Mouse (Mus musculus): ENCODE measurements around the gene Arid1a.
A peak's percentile ranks its signal among the peaks of the same experiment; 100 is the strongest.

Gene Arid1a

GRCm38 (mm10) chr4:133729541-133730093 lies 27.0 kb downstream of the Arid1a start:
- peak; percentile 51 to 58 for DNase-seq

GRCm38 (mm10) chr4:133729007-133729406 lies 27.6 kb downstream of the Arid1a start:
- DNase-seq, result no peak

GRCm38 (mm10) chr4:133728256-133728655 lies 28.3 kb downstream of the Arid1a start:
- no peak for DNase-seq

- DNase-seq, result no peak
Observed at GRCm38 (mm10) chr4:133725706-133726105, 30.9 kb downstream of the Arid1a start.

GRCm38 (mm10) chr4:133719791-133720190 lies 36.8 kb downstream of the Arid1a start:
- DNase-seq, result no peak

- no peak for DNase-seq
Observed at GRCm38 (mm10) chr4:133712755-133713154, 43.8 kb downstream of the Arid1a start.

- no peak for DNase-seq
Observed at GRCm38 (mm10) chr4:133711307-133712076, 45.1 kb downstream of the Arid1a start.

GRCm38 (mm10) chr4:133709395-133709794 lies 47.2 kb downstream of the Arid1a start:
- no peak for DNase-seq

GRCm38 (mm10) chr4:133707464-133707863 lies 49.1 kb downstream of the Arid1a start:
- no peak for DNase-seq

GRCm38 (mm10) chr4:133706956-133707355 lies 49.6 kb downstream of the Arid1a start:
- DNase-seq, result peak; percentile 70 to 74

GRCm38 (mm10) chr4:133705062-133705461 lies 51.5 kb downstream of the Arid1a start:
- no peak for DNase-seq

- DNase-seq, result no peak
Observed at GRCm38 (mm10) chr4:133700905-133701368, 55.6 kb downstream of the Arid1a start.

GRCm38 (mm10) chr4:133695363-133695762 lies 61.2 kb downstream of the Arid1a start:
- DNase-seq, result no peak

- DNase-seq, result no peak
Observed at GRCm38 (mm10) chr4:133690252-133690651, 66.3 kb downstream of the Arid1a start.

GRCm38 (mm10) chr4:133688417-133689067 lies 68.0 kb downstream of the Arid1a start:
- no peak for DNase-seq

- no peak for DNase-seq
Observed at GRCm38 (mm10) chr4:133687126-133687525, 69.4 kb downstream of the Arid1a start.

- DNase-seq, result no peak
Observed at GRCm38 (mm10) chr4:133686512-133686911, 70.1 kb downstream of the Arid1a start.

- DNase-seq, result no peak
Observed at GRCm38 (mm10) chr4:133680206-133680786, 76.3 kb downstream of the Arid1a start.

GRCm38 (mm10) chr4:133679629-133680028 lies 76.9 kb downstream of the Arid1a start:
- peak in 1 of 2 experiments; percentile 37 for DNase-seq

GRCm38 (mm10) chr4:133677266-133677665 lies 79.3 kb downstream of the Arid1a start:
- DNase-seq, result no peak

GRCm38 (mm10) chr4:133676189-133676588 lies 80.4 kb downstream of the Arid1a start:
- DNase-seq, result no peak

GRCm38 (mm10) chr4:133675594-133676016 lies 81.0 kb downstream of the Arid1a start:
- no peak for DNase-seq

GRCm38 (mm10) chr4:133674331-133674695 lies 82.3 kb downstream of the Arid1a start:
- DNase-seq, result no peak
